Mouse (Mus musculus) liver, adult 2 months (tissue): Measurements from ENCODE around the gene Engase.

ENCODE experiments used
- CTCF ChIP-seq: fragments of 200-500 bp; IDR thresholded peaks from 2 replicates; pipeline ENCODE4 v1.5.1; 2011; ENCODE audit warnings: low read depth, low read length, control low read depth
- POLR2A ChIP-seq: fragments of 200-500 bp; IDR thresholded peaks from 2 replicates; pipeline ENCODE4 v1.6.1; 2011; ENCODE audit warnings: low read length, control low read depth; ENCODE audit not compliant: insufficient read depth; ENCODE audit errors: extremely low read depth

DNA sequence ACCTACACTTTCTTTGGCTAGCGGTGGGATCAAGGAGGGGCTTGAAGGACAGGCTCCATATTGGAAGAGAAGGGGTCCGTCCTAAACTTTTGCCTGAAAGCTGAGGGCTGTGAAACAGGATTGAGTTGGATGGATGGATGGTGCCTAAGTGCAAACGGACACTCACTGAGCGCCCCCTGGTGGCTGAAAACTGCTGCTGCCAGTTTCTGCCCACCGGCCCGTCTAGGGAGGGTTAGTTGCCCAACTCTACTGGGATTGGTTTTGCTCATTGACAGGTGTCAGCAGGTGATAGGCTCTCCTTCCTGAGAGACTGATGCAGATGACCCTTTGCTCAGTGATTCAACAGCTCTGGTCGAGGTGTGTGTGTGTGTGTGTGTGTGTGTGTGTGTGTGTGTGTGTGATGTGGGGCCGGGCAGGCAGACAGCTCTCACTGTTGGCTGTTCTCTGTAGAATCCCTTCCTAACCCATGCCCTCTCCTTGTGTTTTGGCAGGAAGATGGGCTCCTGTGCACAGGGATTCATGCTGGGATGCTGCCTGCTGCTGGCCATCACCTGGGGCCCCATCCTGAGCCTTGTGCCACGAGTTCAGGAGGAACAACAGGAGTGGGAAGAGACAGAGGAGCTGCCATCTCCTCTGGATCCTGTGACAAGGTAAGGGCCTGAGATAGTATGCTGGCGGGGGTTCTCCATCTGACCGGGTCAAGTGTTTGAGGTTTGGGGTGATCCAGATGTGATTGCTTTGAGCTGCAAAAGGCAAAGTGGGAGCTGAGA lies 33.2 kb upstream of the Engase start:
- TF ChIP-seq POLR2A (no peak), CTCF (peak; percentile 90)
